Mouse (Mus musculus): ENCODE results near the gene Naa40. TPM values are rescaled to one million over a fixed set of nuclear protein-coding genes. Genes with fewer than 3 reads are reported as not detected.

Naa40 gene
- total RNA-seq, 2 experiments from 2014 or later: 32.1 to 35.0 TPM

- DNase-seq (ENCODE audit: low spot score in 2 of 2): no peak
Measured at GRCm38 (mm10) chr19:7266421-7266831, 25.4 kb upstream of the Naa40 start.

- DNase-seq (ENCODE audit: low spot score in 2 of 2): no peak
Measured at GRCm38 (mm10) chr19:7265478-7266191, 24.7 kb upstream of the Naa40 start.

GRCm38 (mm10) chr19:7264766-7265331, 23.9 kb upstream of the Naa40 start:
- peak in 1 of 2 experiments; percentile 44 for DNase-seq (ENCODE audit: low spot score in 2 of 2)

- DNase-seq (ENCODE audit: low spot score in 2 of 2): peak; percentile 58
Measured at GRCm38 (mm10) chr19:7264088-7264765, 23.2 kb upstream of the Naa40 start.

- DNase-seq (ENCODE audit: low spot score in 2 of 2): no peak
Measured at GRCm38 (mm10) chr19:7262592-7262991, 21.6 kb upstream of the Naa40 start.

- DNase-seq (ENCODE audit: low spot score in 2 of 2): no peak
Measured at GRCm38 (mm10) chr19:7261964-7262363, 21.0 kb upstream of the Naa40 start.

- no peak for DNase-seq (ENCODE audit: low spot score in 2 of 2)
Measured at GRCm38 (mm10) chr19:7261476-7261875, 20.5 kb upstream of the Naa40 start.

- DNase-seq (ENCODE audit: low spot score in 2 of 2): no peak
Measured at GRCm38 (mm10) chr19:7257881-7258280, 16.9 kb upstream of the Naa40 start.

- no peak for DNase-seq (ENCODE audit: low spot score in 2 of 2)
Measured at GRCm38 (mm10) chr19:7246021-7246420, 5.0 kb upstream of the Naa40 start.

- no peak for DNase-seq (ENCODE audit: low spot score in 2 of 2)
Measured at GRCm38 (mm10) chr19:7240291-7240690, 692 bp downstream of the Naa40 start.

- DNase-seq (ENCODE audit: low spot score in 2 of 2): no peak
Measured at GRCm38 (mm10) chr19:7239574-7239973, 1.4 kb downstream of the Naa40 start.

GRCm38 (mm10) chr19:7236742-7237141, 4.2 kb downstream of the Naa40 start:
- no peak for DNase-seq (ENCODE audit: low spot score in 2 of 2)

- DNase-seq (ENCODE audit: low spot score in 2 of 2): no peak
Measured at GRCm38 (mm10) chr19:7236011-7236410, 5.0 kb downstream of the Naa40 start.

- no peak for DNase-seq (ENCODE audit: low spot score in 2 of 2)
Measured at GRCm38 (mm10) chr19:7235461-7235860, 5.5 kb downstream of the Naa40 start.

GRCm38 (mm10) chr19:7234537-7235221, 6.3 kb downstream of the Naa40 start:
- DNase-seq (ENCODE audit: low spot score in 2 of 2): peak; percentile 81 to 91

GRCm38 (mm10) chr19:7226511-7226914, 14.5 kb downstream of the Naa40 start:
- no peak for DNase-seq (ENCODE audit: low spot score in 2 of 2)

- no peak for DNase-seq (ENCODE audit: low spot score in 2 of 2)
Measured at GRCm38 (mm10) chr19:7225096-7225690, 15.8 kb downstream of the Naa40 start.

- DNase-seq (ENCODE audit: low spot score in 2 of 2): no peak
Measured at GRCm38 (mm10) chr19:7224253-7224652, 16.7 kb downstream of the Naa40 start.

- DNase-seq (ENCODE audit: low spot score in 2 of 2): no peak
Measured at GRCm38 (mm10) chr19:7223488-7223887, 17.5 kb downstream of the Naa40 start.

- no peak for DNase-seq (ENCODE audit: low spot score in 2 of 2)
Measured at GRCm38 (mm10) chr19:7222196-7222595, 18.8 kb downstream of the Naa40 start.

GRCm38 (mm10) chr19:7218753-7219152, 22.2 kb downstream of the Naa40 start:
- DNase-seq (ENCODE audit: low spot score in 2 of 2): no peak
